Mouse (Mus musculus): ENCODE measurements at regions not wholly inside any gene's neighbourhood (a gene's known extent, or its start where the extent isn't known, plus 50 kb on each side); places are given as distances from the start of the nearest gene placed in this dataset.

- CTCF ChIA-PET, result interaction anchor here in 1 of 4 experiments (0.7 kb wide), 1 partner anchor 20 kb away, joined by 3 read pairs; no protein-coding TSS in a partner anchor
- POLR2A ChIA-PET, result no interaction called here
Measured at GRCm38 (mm10) chr3:99447361-99447760, 207.2 kb downstream of the Tbx15 start.

- CTCF ChIA-PET, result interaction anchor here in 1 of 4 experiments (0.7 kb wide), 1 partner anchor 20 kb away, joined by 3 read pairs; no protein-coding TSS in a partner anchor
- POLR2A ChIA-PET, result no interaction called here
Measured at GRCm38 (mm10) chr3:99447813-99448212, 207.6 kb downstream of the Tbx15 start.

- POLR2A ChIA-PET, result no interaction called here
- CTCF ChIA-PET, result no interaction called here
Measured at GRCm38 (mm10) chr3:99459036-99459863, 219.1 kb downstream of the Tbx15 start.

GRCm38 (mm10) chr3:99499980-99500379 is 259.8 kb downstream of the Tbx15 start:
- POLR2A ChIA-PET, result no interaction called here
- CTCF ChIA-PET, result no interaction called here

- ChIA-PET POLR2A (no interaction called here), CTCF (no interaction called here)
Measured at GRCm38 (mm10) chr3:99504772-99505171, 264.6 kb downstream of the Tbx15 start.

GRCm38 (mm10) chr3:99512250-99512649 is 272.1 kb downstream of the Tbx15 start:
- ChIA-PET POLR2A (no interaction called here), CTCF (no interaction called here)

- CTCF ChIA-PET, result no interaction called here
Measured at GRCm38 (mm10) chr3:99512933-99513332, 272.8 kb downstream of the Tbx15 start.

GRCm38 (mm10) chr3:99515751-99516150 is 275.6 kb downstream of the Tbx15 start:
- ChIA-PET POLR2A (no interaction called here), CTCF (interaction anchor here in 1 of 4 experiments (0.5 kb wide), 1 partner anchor 1636 kb away, joined by 3 read pairs; no protein-coding TSS in a partner anchor)

More at GRCm38 (mm10) chr3:99512933-99513332, 272.8 kb downstream of the Tbx15 start:
- POLR2A ChIA-PET, result no interaction called here

- CTCF ChIA-PET, result no interaction called here
- POLR2A ChIA-PET, result interaction anchor here in 1 of 4 experiments (0.7 kb wide), 1 partner anchor 17 kb away, joined by 3 read pairs; no protein-coding TSS in a partner anchor
Measured at GRCm38 (mm10) chr3:99560917-99561316, 320.7 kb downstream of the Tbx15 start.

GRCm38 (mm10) chr3:99573335-99573976 is 311.8 kb upstream of the Spag17 start:
- ChIA-PET POLR2A (no interaction called here), CTCF (no interaction called here)

GRCm38 (mm10) chr3:99573977-99574373 is 311.2 kb upstream of the Spag17 start:
- ChIA-PET POLR2A (no interaction called here), CTCF (no interaction called here)

GRCm38 (mm10) chr3:99602679-99603078 is 282.5 kb upstream of the Spag17 start:
- POLR2A ChIA-PET, result no interaction called here
- CTCF ChIA-PET, result no interaction called here

- POLR2A ChIA-PET, result no interaction called here
Measured at GRCm38 (mm10) chr3:99632309-99632708, 252.9 kb upstream of the Spag17 start.

GRCm38 (mm10) chr3:99641343-99642106 is 243.7 kb upstream of the Spag17 start:
- ChIA-PET POLR2A (no interaction called here), CTCF (no interaction called here)

More at GRCm38 (mm10) chr3:99632309-99632708, 252.9 kb upstream of the Spag17 start:
- CTCF ChIA-PET, result no interaction called here

GRCm38 (mm10) chr3:99644910-99645309 is 240.3 kb upstream of the Spag17 start:
- ChIA-PET CTCF (no interaction called here), POLR2A (interaction anchor here in 1 of 4 experiments (0.5 kb wide), 1 partner anchor 20 kb away, joined by 5 read pairs; no protein-coding TSS in a partner anchor)

GRCm38 (mm10) chr3:99645318-99645717 is 239.9 kb upstream of the Spag17 start:
- CTCF ChIA-PET, result no interaction called here
- POLR2A ChIA-PET, result no interaction called here

GRCm38 (mm10) chr3:99657617-99658016 is 227.6 kb upstream of the Spag17 start:
- ChIA-PET POLR2A (no interaction called here), CTCF (no interaction called here)

GRCm38 (mm10) chr3:99663783-99664182 is 221.4 kb upstream of the Spag17 start:
- ChIA-PET POLR2A (no interaction called here), CTCF (interaction anchor here in 1 of 4 experiments (0.6 kb wide), 1 partner anchor 170 kb away, joined by 3 read pairs; no protein-coding TSS in a partner anchor)

- CTCF ChIA-PET, result interaction anchor here in 1 of 4 experiments (0.5 kb wide), 1 partner anchor 432 kb away, joined by 3 read pairs; no protein-coding TSS in a partner anchor
- POLR2A ChIA-PET, result interaction anchor here in 1 of 4 experiments (0.7 kb wide), 1 partner anchor 21 kb away, joined by 5 read pairs; no protein-coding TSS in a partner anchor
Measured at GRCm38 (mm10) chr3:99665363-99665762, 219.8 kb upstream of the Spag17 start.

Data from embryonic stem cell, embryonic (primary cell).